Mouse (Mus musculus) MEL (cell line): ENCODE measurements around the gene AC124108.1.

ENCODE experiments used
- CTCF ChIP-seq, 3 experiments: IDR thresholded peaks in 2 of 3; conservative IDR thresholded peaks in 1 of 3; 2 replicates each; pipeline ENCODE4 v1.5.1; 2011 to 2012; ENCODE audit warnings: low read length in 3 of 3, low read depth in 2 of 3, mild to moderate bottlenecking in 2 of 3, improper control_type of control experiment in 1 of 3, inconsistent platforms in 1 of 3, mixed read lengths in 1 of 3, moderate library complexity in 1 of 3; ENCODE audit not compliant: control insufficient read depth in 1 of 3, insufficient read depth in 1 of 3, poor library complexity in 1 of 3, severe bottlenecking in 1 of 3
- E2F4 ChIP-seq: IDR thresholded peaks from 2 replicates; pipeline ENCODE4 v1.6.1; 2011; ENCODE audit warnings: low read depth, low read length, improper control_type of control experiment, borderline replicate concordance
- EP300 ChIP-seq, 2 experiments: IDR thresholded peaks; 2 replicates each; pipeline ENCODE4 v1.6.1; 2011; ENCODE audit warnings: improper control_type of control experiment in 2 of 2, low read length in 2 of 2, low read depth in 1 of 2, mild to moderate bottlenecking in 1 of 2
- MAZ ChIP-seq: IDR thresholded peaks from 2 replicates; pipeline ENCODE4 v1.6.1; 2012; ENCODE audit warnings: low read depth, mild to moderate bottlenecking, inconsistent platforms, low read length, improper control_type of control experiment
- MEF2A ChIP-seq: IDR thresholded peaks from 2 replicates; pipeline ENCODE4 v1.6.1; 2014; ENCODE audit warnings: low read depth, mild to moderate bottlenecking, inconsistent platforms, low read length, improper control_type of control experiment; ENCODE audit not compliant: poor library complexity, insufficient replicate concordance, severe bottlenecking; ENCODE audit errors: extremely low read depth
- TAL1 ChIP-seq: IDR thresholded peaks from 2 replicates; pipeline ENCODE4 v1.6.1; 2012; ENCODE audit warnings: mild to moderate bottlenecking, inconsistent platforms, low read length, moderate library complexity, mixed read lengths

- no peak for TF ChIP-seq MEF2A
- TF ChIP-seq CTCF (IDR thresholded peaks at IDR 0.05 in 2 of 3, conservative IDR thresholded peaks at IDR 0.05 in 1 of 3; ENCODE audit: control insufficient read depth in 1 of 3, insufficient read depth in 1 of 3, low read depth in 2 of 3, low read length in 3 of 3, poor library complexity in 1 of 3, severe bottlenecking in 1 of 3), result no peak
- no peak for TF ChIP-seq TAL1
- no peak for TF ChIP-seq MAZ
- TF ChIP-seq EP300 (IDR thresholded peaks at IDR 0.05; ENCODE audit: low read depth in 1 of 2, low read length in 2 of 2), result no peak
- no peak for TF ChIP-seq E2F4
Measured at GRCm38 (mm10) chr1:132189231-132189630, 2.0 kb upstream of the AC124108.1 start.
